Mouse (Mus musculus) liver (tissue): Measurements from ENCODE around the gene Ccdc103.

Experiments used
- DNase-seq: peaks from one replicate; pipeline ENCODE4 v3.0.0-alpha.2; 2020; ENCODE audit warnings: mixed read lengths

Gene Ccdc103

DNA sequence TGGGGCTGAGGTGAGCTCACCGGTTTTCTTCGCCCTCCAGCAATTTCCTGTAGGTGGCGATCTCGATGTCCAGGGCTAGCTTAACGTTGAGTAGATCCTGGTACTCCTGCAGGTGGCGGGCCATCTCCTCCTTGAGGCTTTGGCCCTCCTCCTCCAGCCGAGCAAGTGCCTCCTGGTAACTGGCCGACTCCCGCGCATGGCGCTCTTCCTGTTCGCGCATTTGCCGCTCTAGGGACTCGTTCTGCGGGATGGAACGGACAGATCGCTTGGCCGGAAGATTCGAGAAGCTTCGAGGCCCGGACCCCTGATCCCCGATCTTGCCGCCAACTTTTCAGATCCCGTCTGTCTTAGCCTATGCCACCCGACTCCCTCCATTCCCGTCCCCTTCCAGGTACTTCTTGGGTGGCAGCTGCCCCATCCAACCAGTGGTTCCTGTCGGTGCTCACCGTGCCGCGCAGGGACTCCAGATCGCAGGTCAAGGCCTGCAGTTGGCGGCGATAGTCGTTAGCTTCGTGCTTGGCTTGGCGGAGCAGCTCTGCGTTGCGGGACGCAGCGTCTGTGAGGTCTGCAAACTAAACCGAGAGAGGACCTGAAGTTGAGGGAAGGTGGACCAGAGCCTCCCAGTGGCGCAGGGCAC is 12.1 kb downstream of the Ccdc103 start:
- peak; percentile 91 for DNase-seq

DNA sequence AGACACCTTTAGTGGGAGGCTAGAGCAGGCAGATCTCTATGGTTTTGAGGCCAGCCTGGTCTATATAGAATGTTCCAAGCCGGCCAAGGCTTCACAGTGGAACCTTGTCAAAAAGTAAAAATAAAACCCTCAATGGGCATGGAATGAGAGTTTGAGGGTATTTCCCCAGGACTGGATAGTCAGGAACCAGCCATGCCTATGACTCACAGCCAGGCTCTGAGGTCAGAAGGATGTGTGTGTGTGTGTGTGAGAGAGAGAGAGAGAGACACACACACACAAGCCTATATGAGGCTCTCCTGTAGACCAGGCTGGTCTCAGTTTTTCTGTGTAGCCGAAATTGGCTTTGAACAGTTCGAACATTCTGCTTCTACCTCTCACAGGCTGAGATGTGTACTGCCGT is 13.7 kb downstream of the Ccdc103 start:
- no peak for DNase-seq

DNA sequence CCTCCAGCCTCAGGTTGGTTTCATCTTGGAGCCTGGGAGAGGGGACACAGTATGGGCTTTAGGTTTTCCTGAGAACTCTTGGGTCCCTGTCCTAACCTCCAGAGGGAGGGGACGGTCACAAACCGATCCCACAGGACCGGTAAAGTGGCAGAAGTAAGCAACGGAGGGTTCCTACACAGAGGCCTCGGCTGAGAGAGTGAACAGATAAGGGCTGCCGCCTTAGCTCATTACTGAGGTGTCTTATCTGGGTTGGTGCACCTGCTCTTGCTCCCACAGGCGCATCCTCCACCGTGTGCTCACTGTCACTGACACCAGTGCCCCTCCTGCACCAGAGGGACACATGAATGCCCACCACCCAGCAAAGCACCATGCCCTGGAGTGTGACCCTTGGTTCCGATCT is 14.8 kb downstream of the Ccdc103 start:
- peak; percentile 87 for DNase-seq

DNA sequence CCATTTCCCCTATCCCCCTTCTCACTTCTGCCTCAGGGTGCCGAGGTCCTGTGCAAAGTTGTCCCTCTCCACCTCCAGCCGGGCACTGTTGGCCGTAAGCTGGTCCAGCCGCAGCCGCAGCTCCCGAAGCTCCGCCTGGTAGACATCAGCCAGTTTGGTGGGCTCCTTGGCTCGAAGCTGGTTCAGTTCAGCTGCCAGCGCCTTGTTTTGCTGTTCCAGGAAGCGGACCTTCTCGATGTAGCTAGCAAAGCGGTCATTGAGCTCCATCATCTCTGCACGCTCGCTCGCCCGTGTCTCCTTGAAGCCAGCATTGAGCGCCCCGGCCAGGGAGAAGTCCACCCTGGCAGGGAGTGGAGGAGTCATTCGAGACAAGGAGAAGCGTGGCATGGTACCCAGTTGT is 15.6 kb downstream of the Ccdc103 start:
- DNase-seq: no peak

DNA sequence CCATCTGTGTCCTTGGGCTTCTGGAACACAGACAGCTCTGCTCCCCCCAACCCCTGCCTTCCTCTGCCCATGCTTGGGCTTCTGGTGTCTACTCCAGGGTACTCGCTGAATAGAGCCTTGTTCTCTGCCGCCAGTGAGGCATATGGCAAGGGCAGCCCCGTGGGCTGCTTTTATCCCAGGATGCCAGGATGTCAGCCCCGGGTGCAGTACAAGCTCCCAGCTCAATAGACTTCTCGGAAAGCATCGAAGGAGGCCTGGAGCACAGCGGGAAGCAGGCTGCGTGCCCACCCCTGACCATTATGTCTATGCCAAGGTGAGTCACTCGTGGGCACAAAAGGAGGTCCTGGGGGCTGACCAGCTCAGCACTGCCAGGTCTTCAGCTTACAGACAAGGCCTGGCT is 17.4 kb downstream of the Ccdc103 start:
- no peak for DNase-seq

DNA sequence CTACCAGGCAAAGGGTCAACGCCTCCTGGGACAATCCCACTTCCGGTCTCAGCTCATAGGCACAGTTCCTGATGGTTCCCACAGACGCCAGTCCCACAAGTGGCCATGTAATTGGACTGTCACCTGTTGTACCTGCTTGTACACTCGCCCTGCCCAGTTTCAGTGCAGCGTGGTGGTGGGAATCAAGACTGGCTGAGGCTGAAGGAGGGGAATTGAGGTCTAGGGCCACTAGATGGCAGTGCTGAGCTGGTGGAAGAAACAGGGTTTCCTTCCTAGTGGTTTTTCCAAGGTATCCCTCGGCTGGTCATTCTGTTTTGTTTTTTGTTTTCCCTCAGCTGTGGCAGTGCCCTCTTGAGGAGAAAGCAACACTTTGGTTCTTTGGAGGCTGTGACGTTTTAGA is 19.8 kb downstream of the Ccdc103 start, which contains the start of gene Gfap:
Gfap (minus strand) TSS at position 150 of the 400 bp plus-strand sequence.
- DNase-seq: peak; percentile 83

DNA sequence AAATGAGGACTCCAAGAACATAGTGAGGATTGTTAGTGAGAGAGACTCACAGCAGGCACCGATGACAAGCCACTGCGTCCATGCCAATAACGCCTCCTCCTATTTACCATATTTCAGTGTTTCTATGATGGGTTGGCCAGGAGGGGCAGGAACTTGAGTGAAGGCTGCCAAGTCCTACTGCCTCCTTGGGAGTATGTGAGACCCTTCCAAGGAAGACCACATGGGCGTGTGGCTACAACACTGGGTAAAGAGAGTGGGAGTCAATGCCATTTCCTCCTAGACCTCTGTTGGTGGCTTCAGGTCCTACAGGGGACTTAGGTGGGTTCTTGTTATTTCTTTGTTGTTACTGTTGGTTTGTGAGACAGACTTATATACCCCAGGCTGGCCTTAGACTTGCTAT is 20.2 kb downstream of the Ccdc103 start:
- no peak for DNase-seq

DNA sequence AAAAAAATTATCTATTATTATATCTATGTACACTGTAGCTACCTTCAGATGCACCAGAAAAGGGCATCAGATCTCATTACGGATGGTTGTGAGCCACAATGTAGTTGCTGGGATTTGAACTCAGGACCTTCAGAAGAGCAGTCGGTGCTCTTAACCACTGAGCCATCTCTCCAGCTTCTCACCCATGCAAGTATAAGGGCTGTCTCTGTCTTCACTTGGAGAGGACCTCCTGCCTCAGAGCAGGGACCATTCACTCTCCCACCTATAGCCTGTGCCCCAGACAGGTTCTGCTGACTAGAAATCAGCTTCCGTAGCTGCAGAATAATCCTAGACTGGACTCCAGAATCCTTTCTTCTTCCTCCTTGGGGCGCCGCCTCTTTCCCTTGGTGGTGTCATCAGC is 21.1 kb downstream of the Ccdc103 start:
- no peak for DNase-seq

DNA sequence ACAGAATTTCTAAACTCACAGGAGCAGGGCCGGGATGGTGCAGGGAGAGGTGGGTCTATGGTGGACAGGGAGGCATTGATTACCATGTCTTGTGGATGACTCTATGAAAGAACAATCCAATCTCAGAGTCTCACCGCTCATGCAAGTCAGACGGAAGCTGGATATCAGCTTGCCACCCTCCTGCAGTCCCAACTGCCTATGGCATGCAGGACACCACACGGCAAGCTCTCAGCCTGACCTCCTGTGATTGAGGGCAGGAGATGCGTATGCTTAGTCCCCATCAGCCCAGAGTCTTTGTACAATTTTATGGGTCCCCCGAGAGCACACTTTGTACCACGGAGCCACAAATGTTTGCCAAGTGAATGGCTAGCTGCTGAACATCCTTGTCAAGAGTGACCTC is 22.6 kb downstream of the Ccdc103 start:
- peak; percentile 2 for DNase-seq

DNA sequence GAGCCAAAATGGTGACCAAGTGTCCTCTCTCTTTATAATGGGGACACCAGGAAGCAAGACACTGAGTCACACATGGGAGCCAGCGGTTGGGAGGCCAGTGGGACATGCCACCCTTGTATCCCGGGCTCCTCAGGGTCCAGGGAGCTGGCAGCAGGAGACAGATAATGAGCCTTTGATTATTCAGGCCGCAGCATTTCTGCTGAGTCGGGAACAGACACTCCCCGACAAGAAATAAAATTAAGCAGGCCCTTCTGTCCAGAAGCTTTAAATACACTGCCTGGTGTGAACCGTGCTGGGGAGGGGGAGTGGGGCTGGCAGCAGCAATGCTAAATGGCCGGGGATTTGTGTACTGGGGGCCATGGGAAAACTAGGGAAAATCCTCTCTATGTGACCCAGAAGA is 30.4 kb downstream of the Ccdc103 start:
- DNase-seq: no peak

DNA sequence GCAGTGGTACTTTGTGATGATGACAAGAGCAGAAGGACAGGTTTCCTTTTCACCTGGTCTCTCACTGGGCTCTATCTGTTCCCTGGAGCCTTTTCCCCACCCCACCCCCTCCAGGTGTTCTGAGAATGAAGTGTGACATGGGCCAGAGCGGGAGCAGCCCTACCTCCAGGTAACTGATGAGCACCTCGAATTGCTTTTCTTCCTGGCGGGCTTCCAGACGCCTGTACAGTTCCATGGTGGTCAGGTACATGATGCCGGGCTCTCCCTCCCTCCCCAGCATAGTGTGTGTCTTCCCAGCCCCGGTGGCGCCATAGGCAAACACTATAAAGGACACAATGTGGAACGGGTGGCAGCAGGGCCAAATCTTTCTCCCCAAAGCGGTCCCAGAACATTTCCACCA is 34.4 kb downstream of the Ccdc103 start:
- DNase-seq: no peak

DNA sequence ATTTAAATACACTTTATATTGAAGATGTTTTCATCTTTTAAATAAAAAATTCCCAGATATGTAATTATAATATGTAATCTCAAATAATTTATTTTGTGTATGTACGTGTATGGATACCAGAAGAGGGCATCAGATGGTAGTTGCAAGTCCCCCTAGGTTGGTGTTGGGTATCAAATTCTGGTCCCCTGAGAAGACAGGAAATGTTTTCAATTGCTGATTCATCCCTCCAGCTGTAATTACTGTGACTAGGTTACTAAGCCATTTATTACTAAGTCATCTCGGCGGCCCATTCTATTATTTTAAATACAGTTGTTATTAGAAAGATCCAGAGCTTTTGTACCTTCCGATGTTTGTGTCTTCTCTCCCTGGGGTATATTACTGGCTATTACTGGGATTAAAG is 37.1 kb downstream of the Ccdc103 start:
- no peak for DNase-seq

DNA sequence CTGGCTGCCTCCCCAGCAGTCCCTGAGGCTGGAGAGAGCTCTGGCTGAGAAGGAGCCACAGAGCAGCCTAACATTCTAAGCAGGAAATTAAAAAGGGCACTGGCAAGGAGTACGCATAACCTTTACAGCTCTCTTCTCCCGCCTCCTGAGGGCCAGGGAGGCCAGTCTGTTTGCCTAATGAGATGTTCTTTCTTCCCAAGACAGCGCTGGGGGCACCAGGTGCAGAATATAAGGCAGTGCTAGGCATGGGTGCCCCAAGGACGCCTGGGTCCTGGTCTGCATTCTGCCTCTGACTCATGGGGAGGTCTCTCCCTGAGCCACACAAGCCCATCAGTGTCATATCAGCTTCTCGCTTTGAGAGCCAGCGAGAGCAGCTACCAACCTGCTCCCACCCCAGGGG is 40.5 kb downstream of the Ccdc103 start:
- no peak for DNase-seq

DNA sequence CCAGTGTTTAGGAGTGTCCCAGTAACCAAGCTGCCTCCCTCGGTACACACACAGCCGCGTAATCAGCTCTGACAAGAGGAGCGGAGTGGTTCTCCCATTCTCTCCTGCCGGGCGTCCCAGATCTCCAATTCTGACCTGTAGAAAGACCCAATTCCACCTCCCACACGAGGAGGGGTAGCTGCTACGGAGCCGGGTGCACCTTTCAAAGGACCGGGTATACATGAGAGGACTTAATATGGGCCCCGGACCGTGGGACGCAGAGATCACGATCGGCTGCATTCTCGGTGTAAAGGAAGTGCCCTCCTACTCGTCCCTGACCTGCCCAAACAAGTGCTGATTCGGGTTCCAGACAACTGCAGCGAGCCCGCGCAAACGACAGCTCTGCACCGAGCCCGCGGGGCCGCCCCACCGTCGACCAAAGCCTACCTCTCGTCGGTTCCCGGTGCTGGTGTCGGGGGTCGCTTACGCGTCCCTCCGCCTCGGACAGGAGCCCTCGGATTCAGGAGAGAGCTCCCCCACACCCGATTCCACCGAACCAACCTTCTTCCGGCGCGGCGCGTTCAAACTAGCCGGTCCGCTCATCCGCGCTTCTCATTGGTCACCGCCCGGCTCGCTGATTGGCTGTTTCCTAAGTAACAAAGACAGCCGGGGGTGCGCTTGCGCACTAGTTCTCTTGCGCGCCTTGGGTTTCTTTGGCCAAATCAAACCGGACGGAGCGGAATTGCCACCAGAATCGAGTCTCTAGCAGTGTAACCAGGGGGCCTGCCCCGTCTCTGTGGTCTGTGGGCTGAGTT is 43.8 kb downstream of the Ccdc103 start, which contains the start of gene Kif18b:
Kif18b (minus strand) TSS at position 568 of the 794 bp plus-strand sequence.
- DNase-seq: peak; percentile 97

DNA sequence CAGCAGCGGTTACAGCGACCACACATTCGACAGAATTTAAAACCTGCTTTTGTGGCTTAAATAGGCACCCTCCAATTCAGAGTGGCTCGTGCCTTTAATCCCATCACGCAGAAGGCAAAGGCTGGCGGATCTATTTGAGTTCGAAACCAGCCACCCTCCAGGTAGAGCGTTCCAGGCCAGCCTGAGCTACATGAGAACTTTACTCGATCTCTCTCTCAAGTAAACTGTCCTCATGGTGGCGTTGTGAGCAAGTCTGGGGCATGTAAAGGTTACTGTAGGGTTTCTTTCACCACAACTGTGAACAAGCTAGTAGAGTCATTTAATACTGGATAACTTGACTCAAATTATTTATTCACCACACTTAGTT is 44.3 kb downstream of the Ccdc103 start:
- peak; percentile 68 for DNase-seq

DNA sequence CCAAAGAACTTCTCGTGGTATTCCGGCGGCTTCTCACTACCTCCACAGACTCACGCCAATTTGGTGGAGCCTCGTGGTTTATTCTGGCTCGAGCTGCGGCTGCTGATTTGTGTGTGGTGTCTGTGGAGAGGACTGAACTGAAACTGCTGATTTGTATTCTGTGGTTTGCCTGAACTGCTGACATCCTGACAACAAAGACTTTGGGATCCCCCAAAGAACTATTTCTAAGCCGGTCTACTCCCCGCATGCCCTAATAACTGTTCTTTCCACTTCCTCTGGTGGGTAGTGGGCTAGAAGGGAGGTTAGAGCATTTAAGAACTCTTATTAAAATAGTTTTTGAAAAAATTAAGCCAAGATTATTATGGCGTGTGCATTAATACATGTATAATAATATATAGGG is 49.7 kb downstream of the Ccdc103 start:
- DNase-seq: no peak
